Mouse (Mus musculus) lung, adult 18-20 months (tissue): Measurements from ENCODE around the gene Rbfox3.

Source experiments
- DNase-seq, 2 experiments: peaks; one replicate each; pipeline ENCODE4 v3.0.0; 2022; ENCODE audit warnings: mixed read lengths in 2 of 2

Gene Rbfox3

GRCm38 (mm10) chr11:118583573-118583972, 327.8 kb downstream of the Rbfox3 start:
- no peak for DNase-seq

DNA sequence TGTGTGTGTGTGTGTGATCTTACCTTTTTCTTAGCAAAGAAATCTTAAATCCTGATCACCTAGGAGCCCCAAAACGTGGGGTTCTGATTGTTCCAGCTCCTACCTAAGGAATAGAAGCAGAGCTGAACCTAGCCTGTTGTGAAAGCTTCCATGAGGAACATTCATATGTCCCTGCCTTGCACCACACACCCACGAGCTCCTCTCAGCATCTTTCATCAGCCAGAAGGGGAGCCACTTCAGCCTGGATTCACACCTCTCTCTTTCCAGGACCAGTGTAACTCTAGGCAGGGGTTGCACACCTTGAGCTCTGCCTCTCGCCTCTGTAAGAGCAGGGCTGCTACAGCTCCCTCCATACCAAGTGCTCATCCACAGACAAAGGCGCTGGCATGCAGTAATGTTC, 330.4 kb downstream of the Rbfox3 start:
- DNase-seq, result no peak

- DNase-seq, result no peak
Measured at GRCm38 (mm10) chr11:118579622-118580021, 331.8 kb downstream of the Rbfox3 start.

GRCm38 (mm10) chr11:118577271-118577670, 334.1 kb downstream of the Rbfox3 start:
- no peak for DNase-seq

- DNase-seq, result no peak
Measured at GRCm38 (mm10) chr11:118576611-118577010, 334.8 kb downstream of the Rbfox3 start.

- DNase-seq, result no peak
Measured at GRCm38 (mm10) chr11:118574418-118574817, 337.0 kb downstream of the Rbfox3 start.

DNA sequence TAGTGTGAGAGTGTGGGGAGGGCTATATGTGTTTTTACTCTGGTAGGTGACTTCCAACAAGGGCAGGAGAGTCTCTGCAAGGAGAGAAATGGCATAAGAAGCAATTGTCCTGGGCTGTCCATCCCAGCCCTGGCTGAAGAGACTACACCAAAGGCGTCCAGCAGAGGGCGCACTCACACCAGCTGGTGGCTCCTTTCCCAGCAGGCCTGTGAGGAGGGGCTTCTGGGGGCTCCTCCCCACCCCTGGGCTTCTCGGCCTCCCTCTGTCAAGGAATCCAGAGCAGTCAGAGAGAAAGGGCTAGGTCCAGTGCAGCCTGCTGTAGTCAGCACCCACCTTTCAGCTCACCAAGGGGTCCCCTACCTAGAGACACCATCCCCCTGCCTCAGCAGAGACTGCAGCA, 337.8 kb downstream of the Rbfox3 start:
- DNase-seq, result no peak

DNA sequence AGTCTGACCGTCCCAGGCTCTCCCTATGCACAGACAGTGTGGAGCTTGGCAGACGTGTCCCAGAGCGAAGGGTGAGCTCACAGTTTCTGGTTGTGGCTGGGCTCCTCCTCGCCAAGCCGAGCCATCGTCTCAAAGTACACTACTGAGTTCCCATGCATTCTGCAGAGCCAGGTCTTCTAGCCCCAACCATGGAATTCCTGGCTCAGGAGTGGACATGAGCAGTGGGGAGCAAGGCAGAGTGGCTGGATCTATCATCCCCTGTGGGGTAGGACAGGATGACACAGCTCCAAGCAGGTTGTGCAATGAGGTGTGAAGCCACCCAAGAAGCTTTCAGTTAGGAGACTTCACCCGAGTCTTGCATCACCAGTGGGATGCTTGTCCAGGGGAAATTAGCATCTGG, 338.4 kb downstream of the Rbfox3 start:
- DNase-seq, result no peak

- no peak for DNase-seq
Measured at GRCm38 (mm10) chr11:118570164-118570563, 341.2 kb downstream of the Rbfox3 start.

GRCm38 (mm10) chr11:118569571-118570062, 341.8 kb downstream of the Rbfox3 start:
- no peak for DNase-seq

- DNase-seq, result no peak
Measured at GRCm38 (mm10) chr11:118563877-118564276, 347.5 kb downstream of the Rbfox3 start.

- no peak for DNase-seq
Measured at GRCm38 (mm10) chr11:118562847-118563246, 348.6 kb downstream of the Rbfox3 start.

DNA sequence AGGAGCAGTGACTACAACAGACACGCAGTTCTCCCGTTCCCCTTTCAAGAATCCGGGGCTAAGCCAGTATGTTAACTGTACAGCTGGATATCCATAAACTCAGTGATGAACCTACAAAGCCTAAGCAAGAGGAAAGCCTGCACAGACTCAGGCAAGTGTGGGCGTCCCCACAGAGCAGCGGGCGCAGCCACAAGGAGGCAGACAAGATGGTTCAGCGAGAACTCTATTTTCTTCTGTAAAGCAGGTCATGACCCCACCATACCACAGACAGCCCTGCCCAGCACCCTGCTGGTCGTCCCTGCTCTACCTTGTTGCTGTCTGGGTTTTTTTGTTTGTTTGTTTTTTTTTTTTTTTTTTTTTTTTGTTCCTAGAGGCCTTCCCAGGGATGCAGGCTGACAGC, 353.2 kb downstream of the Rbfox3 start:
- no peak for DNase-seq

- no peak for DNase-seq
Measured at GRCm38 (mm10) chr11:118555631-118556030, 355.8 kb downstream of the Rbfox3 start.

DNA sequence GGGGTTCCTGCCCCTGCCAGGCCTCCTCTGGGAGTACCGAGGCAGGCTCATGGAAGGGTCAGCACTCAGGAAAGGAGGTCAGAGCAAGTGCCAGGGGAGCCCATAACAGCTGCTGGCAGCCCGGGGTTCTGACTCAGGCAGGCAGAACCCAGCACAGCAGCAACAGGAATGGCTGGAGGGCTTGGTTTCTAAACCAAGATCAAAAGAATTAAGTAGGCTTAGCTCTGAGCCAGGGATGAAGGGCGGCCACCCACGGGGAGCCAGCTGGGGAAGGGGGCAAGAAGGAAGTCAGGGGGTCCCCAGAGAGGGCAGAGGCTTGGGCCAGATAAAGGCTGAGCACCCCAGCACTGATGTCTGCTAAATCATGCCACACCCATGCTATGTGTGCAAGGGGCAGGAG, 356.9 kb downstream of the Rbfox3 start:
- DNase-seq, result no peak

DNA sequence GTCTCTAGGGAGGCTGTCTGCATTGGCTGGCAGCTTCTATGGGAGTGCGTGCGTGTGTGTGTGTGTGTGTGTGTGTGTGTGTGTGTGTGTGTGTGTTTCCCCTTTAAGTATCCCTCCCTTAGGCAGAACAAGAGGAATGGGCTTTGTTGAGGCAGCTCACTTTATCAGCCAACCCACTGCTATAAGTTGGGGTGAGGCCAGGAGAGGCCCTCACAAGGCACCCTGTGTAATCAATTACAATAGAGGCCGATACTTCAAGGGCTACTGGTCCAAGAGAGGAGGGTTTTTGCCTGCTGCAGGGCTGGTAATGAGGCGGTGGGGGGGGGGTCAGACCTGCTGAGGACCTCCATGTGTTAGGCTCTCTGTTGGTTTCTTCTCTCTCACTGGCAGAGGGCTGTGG, 357.5 kb downstream of the Rbfox3 start:
- DNase-seq, result no peak

- peak in 1 of 2 experiments; percentile 9 for DNase-seq
Measured at GRCm38 (mm10) chr11:118553001-118553400, 358.4 kb downstream of the Rbfox3 start.

DNA sequence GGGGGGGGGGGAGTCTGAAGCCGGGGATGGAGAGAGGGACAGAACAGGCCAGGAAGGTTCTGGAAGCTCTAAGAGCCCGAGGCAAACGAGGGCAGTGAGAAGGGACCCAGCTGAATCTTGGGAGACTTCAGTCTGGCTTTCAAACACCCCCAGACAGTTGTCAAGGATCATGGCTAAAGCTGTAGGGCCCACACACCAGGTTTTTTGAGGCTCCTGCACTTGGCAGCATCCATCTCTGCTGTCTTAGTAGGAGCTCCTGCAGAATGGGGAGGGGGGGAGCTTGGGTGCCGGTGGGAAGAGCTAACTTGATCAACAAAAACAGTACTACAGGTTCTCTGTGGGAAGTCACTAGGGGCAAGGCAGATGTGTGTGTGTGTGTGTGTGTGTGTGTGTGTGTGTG, 358.9 kb downstream of the Rbfox3 start:
- DNase-seq, result no peak

GRCm38 (mm10) chr11:118551705-118552104, 359.7 kb downstream of the Rbfox3 start:
- DNase-seq, result no peak

GRCm38 (mm10) chr11:118550773-118551520, 360.4 kb downstream of the Rbfox3 start:
- no peak for DNase-seq

DNA sequence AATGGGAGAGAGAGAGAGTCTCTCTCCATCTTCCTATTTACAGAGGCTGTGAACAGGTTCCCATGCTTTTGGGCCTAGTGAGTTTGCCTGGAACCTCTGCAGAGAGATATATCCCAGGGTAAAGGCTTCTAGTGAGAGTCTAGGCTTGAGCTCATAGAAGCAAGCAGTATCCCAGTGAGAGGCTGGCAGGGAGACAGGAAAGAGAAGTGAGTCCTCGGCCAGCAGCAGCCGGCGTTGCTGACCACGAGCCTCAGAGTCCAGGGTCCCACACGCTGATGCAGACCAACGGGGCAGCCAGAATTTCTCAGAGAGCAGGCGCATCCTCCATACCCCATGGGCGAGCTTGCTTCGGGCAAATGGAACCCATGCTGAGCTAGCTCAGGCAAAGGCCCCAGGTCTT, 363.2 kb downstream of the Rbfox3 start:
- no peak for DNase-seq

- DNase-seq, result no peak
Measured at GRCm38 (mm10) chr11:118546269-118546668, 365.1 kb downstream of the Rbfox3 start.

GRCm38 (mm10) chr11:118545690-118546089, 365.7 kb downstream of the Rbfox3 start:
- no peak for DNase-seq

- DNase-seq, result no peak
Measured at GRCm38 (mm10) chr11:118544564-118544963, 366.8 kb downstream of the Rbfox3 start.

DNA sequence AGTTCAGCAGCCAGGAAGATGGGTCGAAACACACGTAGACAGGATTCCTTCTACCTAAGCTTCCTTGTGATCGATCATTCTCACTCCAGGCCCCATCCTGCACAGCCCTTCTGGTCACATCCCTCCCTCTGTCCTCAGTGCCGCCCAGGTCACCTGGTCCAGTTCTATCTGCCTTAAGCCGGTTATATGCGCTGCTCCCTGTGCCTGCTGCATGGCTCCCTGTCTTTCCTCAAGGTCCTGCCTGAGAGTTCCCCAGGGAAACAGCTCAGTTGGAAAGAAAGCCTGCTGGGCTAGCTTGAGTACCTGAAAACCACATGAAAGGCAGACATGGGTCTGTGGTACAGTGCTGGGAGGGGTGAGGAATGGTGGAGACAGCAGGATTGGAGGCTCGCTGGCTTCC, 368.5 kb downstream of the Rbfox3 start:
- no peak for DNase-seq
